Mouse (Mus musculus): ENCODE results near the gene Dtx3l. TPM values are rescaled to one million over a fixed set of nuclear protein-coding genes. Genes with fewer than 3 reads are reported as not detected.
"Not testable (repeated sequence)": the region's sequence is repeated elsewhere in the genome, so short reads cannot be mapped to it uniquely, and the experiment has no call there.

Dtx3l gene
- 10 to 100 TPM in 1 of 2 experiments, 1 to 10 TPM in 1; 7.0 to 10.2 TPM for total RNA-seq (2021)
- polyA plus RNA-seq (2012; rRNA removed), result 2.8 and 3.0 TPM in 2 replicates
- long read RNA-seq, full-length matches to known transcripts, result 1 of 2 reads
- long read RNA-seq, partial matches to known transcripts, result 1 of 2 reads
- long read RNA-seq, other reads (novel, unspliced or antisense), result 0 of 2 reads

- peak; percentile 81 for DNase-seq
These were observed at the start of gene Dtx3l, which contains the start of gene Parp9 for GRCm38 (mm10) chr16:35938211-35939151. Dtx3l (minus strand) TSS chr16:35939151. Parp9 (plus strand) TSS chr16:35938470.

GRCm38 (mm10) chr16:35987930-35988329 lies 49.0 kb upstream of the Dtx3l start:
- no peak for DNase-seq

- DNase-seq, result peak; percentile 8
These were observed 45.5 kb upstream of the Dtx3l start for GRCm38 (mm10) chr16:35984471-35984870.

GRCm38 (mm10) chr16:35983517-35984101 lies 44.7 kb upstream of the Dtx3l start:
- peak; percentile 81 for DNase-seq

- peak; percentile 96 for DNase-seq
These were observed 44.1 kb upstream of the Dtx3l start for GRCm38 (mm10) chr16:35982902-35983516.

GRCm38 (mm10) chr16:35982506-35982901 lies 43.6 kb upstream of the Dtx3l start:
- peak; percentile 5 for DNase-seq

GRCm38 (mm10) chr16:35981363-35981821 lies 42.4 kb upstream of the Dtx3l start:
- DNase-seq, result peak; percentile 99

GRCm38 (mm10) chr16:35978450-35978849 lies 39.5 kb upstream of the Dtx3l start, which contains the start of gene Kpna1:
Kpna1 (plus strand) TSS chr16:35978750.
- DNase-seq, result not testable (repeated sequence)

- no peak for DNase-seq
These were observed 35.1 kb upstream of the Dtx3l start for GRCm38 (mm10) chr16:35974021-35974420.

- DNase-seq, result no peak
These were observed 29.2 kb upstream of the Dtx3l start for GRCm38 (mm10) chr16:35968149-35968548.

GRCm38 (mm10) chr16:35967319-35967718 lies 28.4 kb upstream of the Dtx3l start:
- DNase-seq, result no peak

GRCm38 (mm10) chr16:35966411-35967115 lies 27.6 kb upstream of the Dtx3l start:
- DNase-seq, result no peak

GRCm38 (mm10) chr16:35965991-35966390 lies 27.0 kb upstream of the Dtx3l start:
- not testable (repeated sequence) for DNase-seq

GRCm38 (mm10) chr16:35952628-35953130 lies 13.7 kb upstream of the Dtx3l start:
- DNase-seq, result no peak

GRCm38 (mm10) chr16:35951216-35951615 lies 12.3 kb upstream of the Dtx3l start:
- no peak for DNase-seq

- DNase-seq, result no peak
These were observed 10.3 kb upstream of the Dtx3l start for GRCm38 (mm10) chr16:35949264-35949663.

GRCm38 (mm10) chr16:35941382-35941781 lies 2.4 kb upstream of the Dtx3l start:
- no peak for DNase-seq

- peak; percentile 91 for DNase-seq
These were observed 739 bp upstream of the Dtx3l start for GRCm38 (mm10) chr16:35939690-35940089.

- DNase-seq, result peak; percentile 40
These were observed 310 bp upstream of the Dtx3l start for GRCm38 (mm10) chr16:35939261-35939660.

GRCm38 (mm10) chr16:35933181-35933580 lies 5.8 kb downstream of the Dtx3l start:
- peak; percentile 31 for DNase-seq
